Mouse (Mus musculus): ENCODE data around the gene Dpp9. TPM values are rescaled to one million over a fixed set of nuclear protein-coding genes. Genes with fewer than 3 reads are reported as not detected.
"Not testable (repeated sequence)": the region's sequence is repeated elsewhere in the genome, so short reads cannot be mapped to it uniquely, and the experiment has no call there.

The Dpp9 gene
- total RNA-seq (2022): 10 to 100 TPM; 42.6 to 51.1 (median 46.6) TPM

- peak; percentile 96 for DNase-seq (ENCODE audit: low spot score)
These were observed at the start of gene Dpp9 for GRCm38 (mm10) chr17:56218377-56219191. Dpp9 (minus strand) TSS chr17:56218905.

GRCm38 (mm10) chr17:56266271-56266670 is 47.6 kb upstream of the Dpp9 start:
- no peak for DNase-seq (ENCODE audit: low spot score)

- DNase-seq (ENCODE audit: low spot score): no peak
These were observed 47.2 kb upstream of the Dpp9 start for GRCm38 (mm10) chr17:56265869-56266268.

GRCm38 (mm10) chr17:56265011-56265410 is 46.3 kb upstream of the Dpp9 start:
- DNase-seq (ENCODE audit: low spot score): no peak

GRCm38 (mm10) chr17:56264020-56264419 is 45.3 kb upstream of the Dpp9 start:
- DNase-seq (ENCODE audit: low spot score): peak; percentile 82

GRCm38 (mm10) chr17:56262645-56263094 is 44.0 kb upstream of the Dpp9 start:
- DNase-seq (ENCODE audit: low spot score): no peak

- peak; percentile 71 for DNase-seq (ENCODE audit: low spot score)
These were observed 42.5 kb upstream of the Dpp9 start for GRCm38 (mm10) chr17:56261166-56261565.

GRCm38 (mm10) chr17:56259301-56260037 is 40.8 kb upstream of the Dpp9 start:
- no peak for DNase-seq (ENCODE audit: low spot score)

- not testable (repeated sequence) for DNase-seq (ENCODE audit: low spot score)
These were observed 40.1 kb upstream of the Dpp9 start for GRCm38 (mm10) chr17:56258812-56259211.

GRCm38 (mm10) chr17:56258269-56258668 is 39.6 kb upstream of the Dpp9 start:
- not testable (repeated sequence) for DNase-seq (ENCODE audit: low spot score)

- no peak for DNase-seq (ENCODE audit: low spot score)
These were observed 38.6 kb upstream of the Dpp9 start for GRCm38 (mm10) chr17:56257181-56257894.

GRCm38 (mm10) chr17:56256239-56256881 is 37.7 kb upstream of the Dpp9 start, which contains the start of gene Fem1a:
Fem1a (plus strand) TSS chr17:56256810.
- peak; percentile 99 for DNase-seq (ENCODE audit: low spot score)

- peak; percentile 98 for DNase-seq (ENCODE audit: low spot score)
These were observed 37.1 kb upstream of the Dpp9 start for GRCm38 (mm10) chr17:56255863-56256238.

GRCm38 (mm10) chr17:56255429-56255828 is 36.7 kb upstream of the Dpp9 start:
- DNase-seq (ENCODE audit: low spot score): no peak

GRCm38 (mm10) chr17:56254695-56255094 is 36.0 kb upstream of the Dpp9 start:
- no peak for DNase-seq (ENCODE audit: low spot score)

- DNase-seq (ENCODE audit: low spot score): peak; percentile 72
These were observed 32.6 kb upstream of the Dpp9 start for GRCm38 (mm10) chr17:56251136-56251829.

GRCm38 (mm10) chr17:56245608-56246007 is 26.9 kb upstream of the Dpp9 start:
- DNase-seq (ENCODE audit: low spot score): no peak

GRCm38 (mm10) chr17:56241541-56242401 is 23.1 kb upstream of the Dpp9 start:
- DNase-seq (ENCODE audit: low spot score): peak; percentile 74

GRCm38 (mm10) chr17:56233818-56234469 is 15.2 kb upstream of the Dpp9 start:
- DNase-seq (ENCODE audit: low spot score): no peak

All from heart, adult 8-10 months (tissue).